Mouse (Mus musculus): ENCODE results near the gene Evi2a.

DNA sequence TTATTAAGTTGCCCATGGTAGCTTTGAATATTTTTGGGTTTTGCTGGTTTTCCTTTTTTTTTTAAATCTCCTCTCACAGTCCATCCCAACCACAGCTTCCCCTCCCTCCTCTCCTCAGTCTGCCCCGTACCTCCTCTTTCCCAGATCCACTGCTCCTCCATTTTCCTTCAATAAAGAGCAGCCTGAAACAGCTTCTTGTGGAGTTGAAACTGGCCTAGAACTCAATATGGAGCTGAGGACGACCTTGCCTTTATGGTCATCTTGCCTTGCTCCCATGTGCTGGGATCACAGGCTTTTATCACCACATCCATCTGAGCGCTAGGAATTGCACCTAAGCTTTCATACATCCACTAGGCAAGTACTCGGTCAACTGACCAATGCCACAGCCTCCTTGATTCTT, 1.1 kb upstream of the Evi2a start:
- no peak for TF ChIP-seq POLR2A (IDR thresholded peaks at IDR 0.05; ENCODE audit: extremely low read depth, insufficient read depth, low read length)
- no peak for TF ChIP-seq CTCF (IDR thresholded peaks at IDR 0.05; ENCODE audit: extremely low read depth, insufficient read depth, low read length)
